Mouse (Mus musculus) spleen, adult 2 months (tissue): ENCODE results near the gene Oprm1. TPM values are rescaled to one million over a fixed set of nuclear protein-coding genes. Genes with fewer than 3 reads are reported as not detected.
"Not testable (repeated sequence)": the region's sequence is repeated elsewhere in the genome, so short reads cannot be mapped to it uniquely, and the experiment has no call there.

ENCODE experiments used
- DNase-seq, 2 experiments: peaks; one replicate each; pipeline versions ENCODE4 v3.0.0 to v3.0.0-alpha.2; 2012 to 2021; ENCODE audit warnings: low spot score in 2 of 2, low read depth in 1 of 2
- H3K27ac ChIP-seq: fragments of 200-500 bp; 2 replicates; pipeline ENCODE4 v1.5.1; 2012; ENCODE audit warnings: low read length, inconsistent platforms; ENCODE audit not compliant: insufficient read depth
- H3K27me3 ChIP-seq: fragments of 200-500 bp; 2 replicates; pipeline ENCODE4 v1.6.1; 2012; ENCODE audit warnings: mild to moderate bottlenecking, moderate library complexity, low read length, inconsistent platforms; ENCODE audit not compliant: control insufficient read depth, insufficient read depth
- H3K36me3 ChIP-seq: fragments of 200-500 bp; 2 replicates; pipeline ENCODE4 v1.6.1; 2012; ENCODE audit warnings: mild to moderate bottlenecking, low read length, inconsistent platforms; ENCODE audit not compliant: control insufficient read depth, insufficient read depth
- H3K4me1 ChIP-seq: fragments of 200-500 bp; 2 replicates; pipeline ENCODE4 v1.6.1; 2011; ENCODE audit warnings: inconsistent platforms; ENCODE audit not compliant: control insufficient read depth, insufficient read depth, insufficient read length
- H3K4me3 ChIP-seq: fragments of 200-500 bp; 2 replicates; pipeline ENCODE4 v1.5.1; 2011; ENCODE audit warnings: mild to moderate bottlenecking, inconsistent platforms; ENCODE audit not compliant: insufficient read depth, insufficient read length; ENCODE audit errors: extremely low read depth
- CTCF ChIP-seq: fragments of 200-500 bp; IDR thresholded peaks from 2 replicates; pipeline ENCODE4 v1.5.1; 2011; ENCODE audit warnings: mild to moderate bottlenecking, inconsistent platforms; ENCODE audit not compliant: insufficient read depth, insufficient read length, insufficient replicate concordance; ENCODE audit errors: extremely low read depth
- POLR2A ChIP-seq: fragments of 200-500 bp; IDR thresholded peaks from 2 replicates; pipeline ENCODE4 v1.6.1; 2011; ENCODE audit warnings: low read depth, low read length, inconsistent platforms
- WGBS: fragments of 180-500 bp; shearing (Covaris S2); methylation state at CpG from one replicate; pipeline ENCODE4 v1.1.7; 2018; 5-methylcytosine and 5-hydroxymethylcytosine counted together
- polyA plus RNA-seq: library from polyadenylated mRNA; depleted of rRNA; stranded (reverse); fragments of >200 nt; gene quantifications from 2 replicates; pipeline ENCODE4 v1.2.3, GENCODE M21; 2012

Oprm1 gene
- polyA plus RNA-seq, 1 experiment, result not detected

DNA sequence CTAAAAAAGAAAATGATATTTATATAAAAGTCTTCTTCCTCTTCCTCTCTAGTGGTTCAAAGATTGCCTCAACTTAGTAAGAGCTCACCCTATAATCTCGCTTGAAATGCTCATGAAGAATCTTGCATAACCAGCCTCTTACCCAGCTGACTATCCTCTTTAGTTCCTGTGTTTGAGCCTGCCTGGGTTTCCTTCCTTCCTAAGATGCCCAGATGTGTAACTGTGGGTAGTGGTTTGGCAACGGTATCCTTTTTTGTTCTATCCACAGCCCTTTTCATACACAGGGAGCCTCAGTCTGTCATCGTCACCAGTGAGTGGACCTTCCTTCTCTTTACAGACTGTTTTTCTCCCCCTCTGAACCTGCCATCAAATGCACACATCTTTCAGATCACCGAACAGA, 227.9 kb downstream of the Oprm1 start:
- Histone ChIP-seq H3K4me1 (peaks cover 23% of the 10 kb centered on the region), H3K4me3 (no peak overlapping the region), H3K27ac (no peak overlapping the region), H3K36me3 (no peaks in the 10 kb centered on the region), H3K27me3 (no peaks in the 10 kb centered on the region)
- TF ChIP-seq CTCF, result no peak
- no peak for TF ChIP-seq POLR2A
- 21% methylated on average over 4 of the region's 4 CpGs for WGBS
- DNase-seq, result no peak

DNA sequence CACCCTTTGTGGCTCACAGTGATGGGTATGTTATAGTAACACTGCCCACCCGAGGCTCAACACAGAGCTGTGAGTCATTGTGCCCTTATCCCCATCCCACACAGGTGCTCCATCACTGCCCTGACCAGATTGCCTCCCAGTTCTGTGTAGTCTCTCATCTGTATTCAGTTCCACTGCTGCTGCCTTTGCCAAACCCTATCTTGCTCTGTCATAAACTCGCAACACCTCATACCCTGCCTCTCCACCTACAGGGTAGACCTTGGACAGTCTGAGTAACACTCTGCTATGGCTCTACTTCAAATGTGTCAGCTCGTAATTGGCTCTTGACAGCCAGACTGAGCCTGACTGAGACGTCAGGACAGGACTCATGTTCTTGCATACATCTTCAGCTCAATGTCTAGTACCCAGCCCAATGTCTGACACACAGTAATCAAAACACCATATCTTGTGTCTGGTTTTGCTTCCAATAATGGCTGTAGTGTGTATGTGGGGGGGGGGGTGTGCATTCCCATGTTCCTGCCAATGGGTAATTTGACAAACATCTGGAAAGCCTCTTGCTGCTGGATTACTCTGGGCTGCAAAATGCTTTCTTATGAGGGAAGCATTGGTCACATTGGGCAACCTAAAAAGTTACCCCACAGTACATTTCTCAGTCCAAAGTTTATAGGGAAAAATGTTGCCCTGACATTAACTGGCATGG, 229.2 kb downstream of the Oprm1 start:
- H3K36me3 ChIP-seq, result no peaks in the 10 kb centered on the region
- no peak for TF ChIP-seq POLR2A
- TF ChIP-seq CTCF, result no peak
- H3K4me1 ChIP-seq, result peaks cover 19% of the 10 kb centered on the region
- no peak overlapping the region for H3K4me3 ChIP-seq
- 74% methylated on average over 4 of the region's 4 CpGs for WGBS
- H3K27me3 ChIP-seq, result no peaks in the 10 kb centered on the region
- H3K27ac ChIP-seq, result peak overlapping the region; percentile 5; the same call in 1 of the 2 replicates
- DNase-seq, result no peak

DNA sequence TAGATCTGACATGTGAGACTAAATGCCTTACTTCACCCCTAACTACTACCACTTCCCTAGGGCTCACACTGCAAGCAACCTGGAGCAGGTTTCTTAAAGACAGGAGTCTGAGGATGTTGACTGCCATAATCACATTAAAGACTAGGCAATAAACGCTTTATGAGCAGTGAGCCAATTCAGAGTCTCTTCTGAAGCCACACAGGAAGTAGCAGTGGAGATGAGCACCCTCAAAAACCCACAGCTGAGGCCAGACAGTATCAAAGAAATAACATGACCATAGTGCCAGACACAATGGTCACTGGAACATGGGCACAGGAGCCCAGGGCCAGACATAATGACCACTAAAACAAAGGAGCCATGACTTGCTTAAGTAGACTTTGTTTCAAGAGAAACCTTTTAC, 230.2 kb downstream of the Oprm1 start:
- no peaks in the 10 kb centered on the region for H3K27me3 ChIP-seq

DNA sequence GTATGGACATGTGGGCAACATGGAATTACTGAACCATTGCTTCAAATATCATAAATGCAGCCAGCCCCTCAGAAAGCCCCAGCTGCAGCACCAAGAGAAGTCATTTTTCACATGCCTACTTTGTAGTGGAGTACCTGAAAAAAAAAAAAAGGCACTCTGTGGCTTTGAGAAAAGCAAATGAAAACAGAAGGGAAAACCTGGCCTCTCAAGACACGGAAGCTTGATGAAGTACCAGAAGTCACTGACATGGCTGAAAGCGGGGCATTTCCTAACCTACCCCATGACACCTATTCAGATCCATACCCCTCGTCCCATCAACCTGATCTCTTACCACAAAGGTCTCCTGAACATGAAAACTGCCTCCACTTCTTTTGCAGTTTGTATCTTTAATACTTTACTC, 238.6 kb downstream of the Oprm1 start:
- DNase-seq, result no peak
- TF ChIP-seq POLR2A (no peak), CTCF (no peak)
- Histone ChIP-seq H3K4me3 (no peak overlapping the region), H3K27ac (no peak overlapping the region), H3K4me1 (no peaks in the 10 kb centered on the region; the same call in 1 of the 2 replicates), H3K27me3 (no peaks in the 10 kb centered on the region), H3K36me3 (no peaks in the 10 kb centered on the region)
- WGBS, result 47% methylated on average over 3 of the region's 3 CpGs

More for the DNA sequence above, 230.2 kb downstream of the Oprm1 start:
- Histone ChIP-seq H3K4me3 (no peak overlapping the region), H3K27ac (peak overlapping the region; percentile 51; the same call in 1 of the 2 replicates), H3K36me3 (no peaks in the 10 kb centered on the region), H3K4me1 (peaks cover 15% of the 10 kb centered on the region)
- no peak for DNase-seq
- TF ChIP-seq CTCF, result no peak
- TF ChIP-seq POLR2A, result no peak
- 5% methylated on average over 1 of the region's 1 CpGs for WGBS

DNA sequence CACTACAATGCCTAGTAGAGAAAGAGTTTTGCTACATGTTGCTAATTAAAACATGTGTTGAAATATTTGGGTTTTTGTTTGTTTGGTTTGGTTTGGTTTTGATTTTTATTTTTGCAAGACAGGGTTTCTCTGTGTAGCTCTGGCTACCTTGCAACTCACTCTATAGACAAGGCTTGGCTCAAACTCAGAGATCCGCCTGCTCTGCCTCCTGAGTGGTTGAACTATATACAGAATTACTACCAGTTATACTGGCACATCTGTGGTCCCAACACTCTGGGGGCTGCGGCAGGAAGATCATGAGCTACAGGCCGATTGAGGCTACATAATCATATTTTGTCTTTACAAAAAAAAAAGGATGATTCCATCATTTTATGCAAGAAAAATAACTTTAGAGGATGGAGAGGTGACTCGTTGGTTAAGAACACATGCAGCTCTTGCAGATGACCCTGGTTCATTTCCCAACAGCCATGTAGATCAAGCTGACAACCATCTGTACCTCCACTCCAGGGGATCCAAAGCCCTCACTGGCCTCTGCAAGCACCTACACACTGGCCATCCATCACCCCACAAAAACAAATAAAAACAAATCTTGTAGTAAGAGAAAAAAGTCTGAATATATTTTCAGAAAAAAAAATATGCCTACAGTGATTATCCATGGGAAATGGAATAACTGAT, 240.4 kb downstream of the Oprm1 start:
- Histone ChIP-seq H3K27me3 (no peaks in the 10 kb centered on the region), H3K27ac (no peak overlapping the region), H3K4me1 (no peaks in the 10 kb centered on the region; the same call in 1 of the 2 replicates), H3K36me3 (no peaks in the 10 kb centered on the region), H3K4me3 (no peak overlapping the region)
- WGBS, result 91% methylated on average over 4 of the region's 4 CpGs
- no peak for DNase-seq
- TF ChIP-seq POLR2A (no peak), CTCF (no peak)

DNA sequence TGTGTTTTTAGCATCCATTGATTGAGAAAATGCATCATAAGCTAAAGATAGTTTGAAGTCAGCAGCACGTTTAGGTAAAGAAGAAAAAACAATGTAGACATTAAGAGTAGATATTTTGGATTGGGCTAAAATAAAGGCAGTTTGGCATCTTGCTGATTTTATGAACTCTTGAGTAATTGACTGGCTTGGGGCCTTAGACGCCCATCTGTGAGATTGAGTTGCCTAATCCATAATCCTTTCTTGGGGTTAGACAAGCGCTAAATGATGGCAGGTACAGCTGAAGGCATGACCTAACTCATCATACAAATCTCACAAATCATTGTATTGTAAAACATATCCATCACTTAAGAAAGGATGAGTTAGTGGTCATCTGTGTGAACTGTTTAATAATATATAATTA, 241.0 kb downstream of the Oprm1 start:
- DNase-seq, result no peak
- Histone ChIP-seq H3K4me3 (no peak overlapping the region), H3K36me3 (no peaks in the 10 kb centered on the region), H3K4me1 (no peaks in the 10 kb centered on the region; the same call in 1 of the 2 replicates), H3K27ac (no peak overlapping the region), H3K27me3 (no peaks in the 10 kb centered on the region)
- 93% methylated on average over 3 of the region's 3 CpGs for WGBS
- no peak for TF ChIP-seq POLR2A
- no peak for TF ChIP-seq CTCF

DNA sequence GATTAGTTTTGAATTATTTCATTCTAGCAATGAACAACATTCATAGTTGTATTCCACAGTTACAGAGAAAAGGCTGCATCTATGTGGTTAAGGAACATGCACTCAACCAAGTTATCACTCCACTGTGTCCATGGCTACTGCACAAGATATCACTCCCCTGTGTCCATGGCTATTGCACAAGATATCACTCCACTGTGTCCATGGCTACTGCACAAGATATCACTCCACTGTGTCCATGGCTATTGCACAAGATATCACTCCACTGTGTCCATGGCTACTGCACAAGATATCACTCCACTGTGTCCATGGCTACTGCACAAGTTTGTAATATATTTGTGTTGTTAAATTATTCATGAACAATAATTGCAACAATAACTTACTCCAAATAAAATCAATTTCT, 245.6 kb downstream of the Oprm1 start:
- H3K4me1 ChIP-seq, H3K27ac ChIP-seq, H3K27me3 ChIP-seq, DNase-seq, H3K36me3 ChIP-seq, H3K4me3 ChIP-seq: not testable (repeated sequence)
